Mouse (Mus musculus) cerebellum, adult 2 months (tissue): ENCODE results near the gene Bcl9l.

Experiments
- CTCF ChIP-seq: fragments of 200-500 bp; IDR thresholded peaks from 2 replicates; pipeline ENCODE4 v1.5.1; 2011; ENCODE audit warnings: low read depth, mild to moderate bottlenecking, control low read depth, low read length, moderate library complexity, borderline replicate concordance; ENCODE audit not compliant: insufficient read depth
- POLR2A ChIP-seq: fragments of 200-500 bp; IDR thresholded peaks from 2 replicates; pipeline ENCODE4 v1.6.1; 2011; ENCODE audit warnings: low read length, control low read depth, borderline replicate concordance; ENCODE audit not compliant: insufficient read depth

DNA sequence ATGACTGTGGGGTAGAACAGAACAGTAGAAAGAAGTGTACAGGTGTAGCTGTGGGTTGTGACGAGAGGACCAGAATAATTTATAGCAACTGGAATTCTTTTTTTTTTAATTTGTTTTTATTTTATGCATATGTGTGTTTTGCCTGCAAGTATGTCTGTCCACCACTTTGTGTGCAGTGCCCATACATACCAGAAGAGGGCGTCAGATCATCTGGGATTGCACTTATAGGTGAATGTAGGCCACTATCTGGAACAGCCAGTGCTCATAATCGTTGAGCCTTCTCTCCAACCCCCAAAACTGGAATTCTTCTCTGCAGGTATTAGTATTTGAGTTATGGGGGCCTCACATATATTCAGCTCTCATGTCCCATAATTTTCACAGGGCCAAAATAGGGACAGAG lies 9.4 kb upstream of the Bcl9l start:
- TF ChIP-seq CTCF (no peak), POLR2A (no peak)
